Mouse (Mus musculus) midbrain, postnatal 0 days (tissue): ENCODE measurements around the gene Dpm2. TPM values are rescaled to one million over a fixed set of nuclear protein-coding genes. Genes with fewer than 3 reads are reported as not detected.

Experiments used
- ATAC-seq: fragments of 200-750 bp; cut with Nextera tagmentation; 2 replicates; pipeline ENCODE4 v1.8.0; 2017; ENCODE audit warnings: moderate number of reproducible peaks, mild to moderate bottlenecking, moderate TSS enrichment, moderate library complexity; ENCODE audit not compliant: low FRiP score
- DNase-seq: peaks from one replicate; pipeline ENCODE4 v3.0.0-alpha.2; 2015; ENCODE audit warnings: low spot score
- H3K27ac ChIP-seq: fragments of 300-500 bp; sonication (generic); 2 replicates; pipeline ENCODE4 v1.5.1; 2014; ENCODE audit warnings: low read depth, mild to moderate bottlenecking, low read length, mixed read lengths
- H3K27me3 ChIP-seq: fragments of 300-500 bp; sonication (generic); 2 replicates; pipeline ENCODE4 v1.6.1; 2014; ENCODE audit warnings: low read length, control low read depth, mixed read lengths; ENCODE audit not compliant: insufficient read depth
- H3K36me3 ChIP-seq: fragments of 300-500 bp; sonication (generic); 2 replicates; pipeline ENCODE4 v1.6.1; 2014; ENCODE audit warnings: low read length, control low read depth, mixed read lengths; ENCODE audit not compliant: insufficient read depth
- H3K4me1 ChIP-seq: fragments of 300-500 bp; sonication (generic); 2 replicates; pipeline ENCODE4 v1.6.1; 2014; ENCODE audit warnings: mild to moderate bottlenecking, control low read depth, antibody characterized with exemption, low read length, mixed read lengths; ENCODE audit not compliant: insufficient read depth
- H3K4me2 ChIP-seq: fragments of 300-500 bp; sonication (generic); 2 replicates; pipeline ENCODE4 v1.6.1; 2014; ENCODE audit warnings: low read depth, mild to moderate bottlenecking, low read length, mixed read lengths; ENCODE audit not compliant: poor library complexity, severe bottlenecking
- H3K4me3 ChIP-seq: fragments of 300-500 bp; sonication (generic); 2 replicates; pipeline ENCODE4 v1.5.1; 2014; ENCODE audit warnings: low read depth, mild to moderate bottlenecking, low read length, moderate library complexity
- H3K9ac ChIP-seq: fragments of 300-500 bp; sonication (generic); replicated peaks from 2 replicates; pipeline ENCODE4 v1.6.1; 2014; ENCODE audit warnings: mild to moderate bottlenecking, low read length, moderate library complexity, mixed read lengths; ENCODE audit not compliant: poor library complexity, severe bottlenecking
- H3K9me3 ChIP-seq: fragments of 300-500 bp; sonication (generic); 2 replicates; pipeline ENCODE4 v1.6.1; 2016; ENCODE audit warnings: low read length, control low read depth
- CTCF ChIP-seq: IDR thresholded peaks from 2 replicates; pipeline ENCODE4 v1.5.1; 2016; ENCODE audit warnings: antibody characterized with exemption, mild to moderate bottlenecking
- WGBS: fragments of 180-500 bp; shearing (Covaris S2); extraction: QIAGEN DNeasy Blood & Tissue Kit; methylation state at CpG from one replicate; pipeline ENCODE4 v1.1.7; 2014; 5-methylcytosine and 5-hydroxymethylcytosine counted together
- polyA plus RNA-seq: library from polyadenylated mRNA; unstranded; fragments of >200 nt; fragmentation: Nextera tagmentation; extraction: Ambion mirVana; gene quantifications from 2 replicates; pipeline ENCODE4 v1.2.1, GENCODE M21; 2015
- total RNA-seq: library from RNA; depleted of rRNA; stranded (reverse); fragments of >200 nt; gene quantifications from 2 replicates; pipeline ENCODE4 v1.2.3, GENCODE M21; 2014

The Dpm2 gene
- total and polyA plus RNA-seq, 2 experiments from 2014 or later, result 73.3 to 135 TPM

DNA sequence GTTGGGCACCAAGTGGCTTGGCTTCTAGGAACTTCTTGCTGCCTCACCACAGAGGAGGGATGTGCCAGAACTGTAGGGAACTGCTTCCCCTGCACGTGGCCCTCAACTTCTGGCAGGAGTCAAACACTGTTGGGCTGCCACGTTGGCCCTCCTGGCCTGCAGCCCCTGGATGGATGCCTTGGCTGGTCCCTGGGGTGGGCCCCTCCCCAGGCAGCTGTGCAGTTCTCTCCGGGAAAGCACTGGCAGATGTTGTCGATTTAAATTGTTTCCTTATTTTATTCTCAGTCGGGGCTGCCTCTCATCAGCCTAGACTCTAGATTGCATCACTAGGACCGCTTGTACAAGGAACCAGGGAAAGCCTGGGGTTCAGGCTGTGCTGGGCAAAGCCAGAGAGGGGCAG lies 20.9 kb upstream of the Dpm2 start:
- WGBS, result 73% methylated on average over 6 of the region's 6 CpGs
- Histone ChIP-seq H3K36me3 (no peaks in the 10 kb centered on the region; the same call in 1 of the 2 replicates), H3K9me3 (no peaks in the 10 kb centered on the region), H3K4me3 (no peak overlapping the region), H3K27ac (no peak overlapping the region), H3K27me3 (no peaks in the 10 kb centered on the region), H3K4me2 (no peak overlapping the region), H3K9ac (no peak overlapping the region), H3K4me1 (no peaks in the 10 kb centered on the region)
- ATAC-seq (no peak), DNase-seq (no peak)
- no peak for TF ChIP-seq CTCF

DNA sequence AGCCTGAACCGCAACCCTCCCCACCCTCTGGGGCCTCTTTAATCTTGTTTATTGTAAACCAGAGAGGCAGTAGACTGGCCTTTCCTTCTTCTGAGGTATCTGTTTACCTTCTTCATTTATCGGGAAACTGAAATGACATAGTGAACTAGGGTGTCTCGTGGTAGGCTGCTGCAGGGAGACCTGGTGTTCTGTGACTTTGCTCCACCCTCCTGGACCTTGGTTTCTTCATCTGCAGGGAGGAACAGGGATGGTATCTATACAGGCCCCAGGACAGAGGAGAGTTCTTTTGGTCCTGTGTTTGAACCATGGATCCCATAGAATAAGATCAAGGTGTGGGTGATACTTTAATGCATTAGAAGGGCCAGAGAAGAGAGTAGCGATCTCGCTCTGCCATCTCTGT lies 19.4 kb upstream of the Dpm2 start:
- no peaks in the 10 kb centered on the region; the same call in 1 of the 2 replicates for H3K36me3 ChIP-seq
- H3K9me3 ChIP-seq, result no peaks in the 10 kb centered on the region
- no peak overlapping the region for H3K9ac ChIP-seq
- WGBS, result 91% methylated on average over 5 of the region's 5 CpGs
- no peak overlapping the region for H3K4me2 ChIP-seq
- TF ChIP-seq CTCF, result no peak
- H3K4me3 ChIP-seq, result no peak overlapping the region
- ATAC-seq (no peak), DNase-seq (no peak)
- H3K4me1 ChIP-seq, result no peaks in the 10 kb centered on the region
- no peaks in the 10 kb centered on the region for H3K27me3 ChIP-seq
- H3K27ac ChIP-seq, result no peak overlapping the region

DNA sequence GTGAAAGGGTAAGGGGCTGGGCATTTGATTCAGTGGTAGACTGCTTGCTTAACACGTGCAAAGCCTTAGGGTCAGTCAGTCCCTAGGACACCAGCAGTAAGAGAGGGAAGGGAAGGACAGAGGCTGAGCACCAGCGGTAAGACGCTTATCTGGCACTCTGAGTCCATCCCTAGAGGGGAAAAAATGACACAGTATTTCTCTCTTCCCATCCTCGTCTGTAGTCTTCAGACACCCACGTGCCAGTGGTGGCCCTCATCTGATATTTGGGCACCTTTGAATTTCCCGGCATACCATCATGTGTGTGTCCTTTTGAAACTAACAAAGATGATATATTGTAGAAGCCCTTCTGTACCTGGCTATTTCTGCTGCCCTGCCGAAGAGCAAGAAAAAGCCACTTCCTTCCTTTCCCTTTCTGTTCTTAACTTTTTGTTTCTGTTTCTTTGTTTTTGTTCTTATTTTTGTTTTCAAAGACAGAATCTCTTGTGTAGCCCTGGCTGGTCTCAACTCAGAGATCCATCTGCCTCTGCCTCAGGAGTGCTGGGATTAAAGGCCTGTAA lies 17.0 kb upstream of the Dpm2 start:
- DNase-seq, result no peak
- WGBS, result 81% methylated on average over 7 of the region's 7 CpGs
- TF ChIP-seq CTCF, result no peak
- H3K4me2 ChIP-seq, result no peak overlapping the region
- H3K4me1 ChIP-seq, result no peaks in the 10 kb centered on the region
- H3K9ac ChIP-seq, result no peak overlapping the region
- no peaks in the 10 kb centered on the region for H3K27me3 ChIP-seq
- no peak overlapping the region for H3K4me3 ChIP-seq
- H3K36me3 ChIP-seq, result no peaks in the 10 kb centered on the region
- no peak overlapping the region for H3K27ac ChIP-seq
- no peak for ATAC-seq
- no peaks in the 10 kb centered on the region for H3K9me3 ChIP-seq

DNA sequence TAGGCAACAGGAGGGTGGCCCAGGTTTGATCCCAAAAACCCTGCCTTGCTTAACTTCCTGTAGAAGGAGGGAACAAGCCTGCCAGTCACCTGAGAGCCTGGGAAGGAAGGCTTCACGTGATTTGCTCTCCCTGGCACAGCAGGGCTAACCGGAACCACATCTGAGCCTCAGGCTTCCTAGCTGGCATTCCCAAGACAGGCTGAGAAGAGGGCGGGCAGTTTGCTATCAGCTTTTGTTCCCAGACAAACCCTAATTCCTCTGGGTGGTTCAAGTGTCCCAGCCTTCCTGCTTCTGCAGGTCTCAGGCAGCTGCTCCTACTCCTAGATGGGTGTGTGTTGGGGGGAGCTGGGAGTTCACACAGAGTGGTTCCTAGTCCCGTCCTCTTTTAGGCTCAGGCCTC lies 15.2 kb upstream of the Dpm2 start:
- TF ChIP-seq CTCF, result no peak
- H3K4me2 ChIP-seq, result no peak overlapping the region
- ATAC-seq, result no peak
- no peak overlapping the region for H3K27ac ChIP-seq
- H3K9ac ChIP-seq, result no peak overlapping the region
- no peaks in the 10 kb centered on the region; the same call in 1 of the 2 replicates for H3K36me3 ChIP-seq
- H3K9me3 ChIP-seq, result no peaks in the 10 kb centered on the region
- H3K4me3 ChIP-seq, result no peak overlapping the region
- no peaks in the 10 kb centered on the region for H3K27me3 ChIP-seq
- no peaks in the 10 kb centered on the region for H3K4me1 ChIP-seq
- no peak for DNase-seq
- WGBS, result 32% methylated on average over 4 of the region's 4 CpGs

DNA sequence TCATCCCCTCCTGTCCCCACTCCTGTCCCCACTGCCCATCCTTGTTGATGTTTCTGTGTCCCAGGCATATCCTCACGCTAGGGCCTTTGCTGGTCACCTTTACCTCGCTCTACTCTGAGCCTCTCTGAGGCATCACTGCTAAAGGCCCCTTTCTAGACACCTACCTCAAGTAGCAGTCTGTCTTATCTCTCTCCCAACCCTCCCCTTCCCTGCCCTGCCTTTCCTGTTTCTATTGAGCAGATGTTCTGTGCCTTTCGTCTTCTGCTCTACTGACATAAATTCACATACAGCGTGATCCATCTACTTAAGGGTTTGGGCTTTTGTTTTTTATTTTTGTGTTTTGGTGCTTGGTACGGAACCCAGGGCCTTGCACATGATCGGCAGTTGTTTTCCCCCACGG lies 14.6 kb upstream of the Dpm2 start:
- H3K4me1 ChIP-seq, result no peaks in the 10 kb centered on the region
- H3K4me2 ChIP-seq, result no peak overlapping the region
- no peak overlapping the region for H3K4me3 ChIP-seq
- H3K27me3 ChIP-seq, result no peaks in the 10 kb centered on the region
- no peak for TF ChIP-seq CTCF
- no peak overlapping the region for H3K9ac ChIP-seq
- no peak overlapping the region for H3K27ac ChIP-seq
- H3K36me3 ChIP-seq, result no peaks in the 10 kb centered on the region; the same call in 1 of the 2 replicates
- DNase-seq (no peak), ATAC-seq (no peak)
- H3K9me3 ChIP-seq, result no peaks in the 10 kb centered on the region
- 66% methylated on average over 7 of the region's 7 CpGs for WGBS

DNA sequence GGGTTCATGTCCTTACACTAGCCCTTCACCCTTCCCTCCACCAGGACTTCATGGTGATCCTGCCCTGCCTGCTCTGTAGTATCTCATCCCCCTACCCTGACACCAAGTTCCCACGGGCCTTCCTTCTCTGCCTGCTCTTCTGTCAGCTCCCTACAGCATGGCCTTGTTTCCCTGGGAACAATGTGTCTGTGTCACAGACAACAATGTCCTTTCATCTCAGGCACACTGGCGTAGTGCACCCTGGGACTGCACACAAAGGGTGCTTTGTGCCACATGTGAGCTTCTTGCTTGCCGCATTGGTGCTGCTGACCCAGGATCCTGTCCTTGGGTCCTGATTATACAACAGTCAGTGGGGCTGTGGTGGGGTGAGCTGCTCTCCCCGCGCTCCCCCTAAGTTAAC lies 11.1 kb upstream of the Dpm2 start:
- Histone ChIP-seq H3K4me1 (no peaks in the 10 kb centered on the region), H3K4me2 (no peak overlapping the region), H3K9ac (no peak overlapping the region), H3K27ac (peak overlapping the region; percentile 69), H3K4me3 (no peak overlapping the region), H3K9me3 (no peaks in the 10 kb centered on the region), H3K27me3 (no peaks in the 10 kb centered on the region), H3K36me3 (peaks cover 16% of the 10 kb centered on the region)
- TF ChIP-seq CTCF, result no peak
- 11% methylated on average over 5 of the region's 5 CpGs for WGBS
- ATAC-seq (peak; percentile 91), DNase-seq (peak; percentile 76)
